Mouse (Mus musculus): ENCODE data around the gene Dyrk1a. TPM values are rescaled to one million over a fixed set of nuclear protein-coding genes. Genes with fewer than 3 reads are reported as not detected.

The Dyrk1a gene
- polyA plus RNA-seq, 1 experiment from 2014 or later: 8.3 TPM

DNA sequence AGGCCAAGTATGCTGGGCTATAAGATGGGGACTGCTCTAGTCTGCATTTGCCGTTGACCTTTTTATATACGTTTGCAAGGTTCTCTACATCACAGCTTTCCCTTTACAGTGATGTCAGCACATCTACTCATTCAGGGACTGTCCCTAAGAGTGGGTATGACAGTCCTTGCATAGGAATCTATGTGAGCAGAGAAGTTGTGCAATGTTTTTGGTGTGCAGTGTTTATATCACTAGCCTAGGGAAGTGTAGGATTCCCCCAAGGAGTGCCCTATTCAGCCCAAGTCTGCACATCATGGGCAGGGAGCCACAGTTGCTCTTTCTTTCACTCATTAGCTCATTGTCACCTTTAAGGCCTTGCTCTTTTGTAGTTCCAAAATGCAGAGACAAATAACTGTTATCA is 78.1 kb downstream of the Dyrk1a start:
- peaks cover 18% of the 10 kb centered on the region for H3K4me1 ChIP-seq (ENCODE audit: insufficient read depth, low read length)
- H3K4me3 ChIP-seq (ENCODE audit: low read length): no peak overlapping the region
- H3K4me2 ChIP-seq (replicated peaks; ENCODE audit: low read depth, low read length): no peak overlapping the region
- WGBS: 85% methylated on average over 2 of the region's 2 CpGs
- H3K9ac ChIP-seq (replicated peaks; ENCODE audit: low read length): no peak overlapping the region
- no peaks in the 10 kb centered on the region for H3K36me3 ChIP-seq (ENCODE audit: insufficient read depth, low read length)
- H3K27me3 ChIP-seq (ENCODE audit: insufficient read depth, low read length): no peaks in the 10 kb centered on the region
- no peak overlapping the region for H3K27ac ChIP-seq (ENCODE audit: low read length)
- ATAC-seq (ENCODE audit: low FRiP score, low TSS enrichment): no peak
- no peaks in the 10 kb centered on the region for H3K9me3 ChIP-seq (ENCODE audit: low read length)

DNA sequence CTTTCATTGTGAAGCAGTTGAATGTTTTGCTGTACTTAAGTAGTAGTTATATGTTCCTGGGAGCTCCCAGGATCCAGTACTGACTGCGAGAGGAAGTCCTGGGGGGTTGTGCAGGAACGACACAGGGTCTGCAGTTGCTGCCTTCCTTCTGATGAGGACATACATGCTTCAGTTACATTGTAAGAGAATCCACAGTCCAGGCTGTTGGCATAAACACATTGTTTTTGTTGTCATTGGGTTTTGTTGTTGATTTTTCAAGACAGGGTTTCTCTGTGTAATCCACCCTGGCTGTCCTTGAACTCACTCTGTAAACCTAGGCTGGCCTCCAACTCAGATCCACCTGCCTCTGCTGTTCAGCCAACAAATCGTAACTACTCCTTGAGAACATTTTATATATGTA is 80.1 kb downstream of the Dyrk1a start:
- Histone ChIP-seq H3K9ac (replicated peaks; ENCODE audit: low read length) (no peak overlapping the region), H3K4me2 (replicated peaks; ENCODE audit: low read depth, low read length) (no peak overlapping the region), H3K4me3 (ENCODE audit: low read length) (no peak overlapping the region), H3K27me3 (ENCODE audit: insufficient read depth, low read length) (no peaks in the 10 kb centered on the region), H3K9me3 (ENCODE audit: low read length) (no peaks in the 10 kb centered on the region), H3K36me3 (ENCODE audit: insufficient read depth, low read length) (no peaks in the 10 kb centered on the region), H3K27ac (ENCODE audit: low read length) (no peak overlapping the region), H3K4me1 (ENCODE audit: insufficient read depth, low read length) (peaks cover 18% of the 10 kb centered on the region)
- 80% methylated on average over 3 of the region's 3 CpGs for WGBS
- ATAC-seq (ENCODE audit: low FRiP score, low TSS enrichment): no peak

GRCm38 (mm10) chr16:94652091-94652713 is 82.4 kb downstream of the Dyrk1a start:
- Histone ChIP-seq H3K27me3 (ENCODE audit: insufficient read depth, low read length) (no peaks in the 10 kb centered on the region), H3K36me3 (ENCODE audit: insufficient read depth, low read length) (no peaks in the 10 kb centered on the region), H3K4me2 (replicated peaks; ENCODE audit: low read depth, low read length) (no peak overlapping the region), H3K9ac (replicated peaks; ENCODE audit: low read length) (no peak overlapping the region), H3K4me1 (ENCODE audit: insufficient read depth, low read length) (peaks cover 20% of the 10 kb centered on the region), H3K4me3 (ENCODE audit: low read length) (no peak overlapping the region), H3K27ac (ENCODE audit: low read length) (no peak overlapping the region), H3K9me3 (ENCODE audit: low read length) (no peaks in the 10 kb centered on the region)
- WGBS: 66% methylated on average over 4 of the region's 4 CpGs
- ATAC-seq (ENCODE audit: low FRiP score, low TSS enrichment): no peak

GRCm38 (mm10) chr16:94655083-94655482 is 85.3 kb downstream of the Dyrk1a start:
- Histone ChIP-seq H3K4me3 (ENCODE audit: low read length) (no peak overlapping the region), H3K27me3 (ENCODE audit: insufficient read depth, low read length) (no peaks in the 10 kb centered on the region), H3K27ac (ENCODE audit: low read length) (no peak overlapping the region), H3K4me1 (ENCODE audit: insufficient read depth, low read length) (peaks cover 13% of the 10 kb centered on the region; the same call in 1 of the 2 replicates), H3K9ac (replicated peaks; ENCODE audit: low read length) (no peak overlapping the region), H3K9me3 (ENCODE audit: low read length) (no peaks in the 10 kb centered on the region), H3K4me2 (replicated peaks; ENCODE audit: low read depth, low read length) (no peak overlapping the region), H3K36me3 (ENCODE audit: insufficient read depth, low read length) (no peaks in the 10 kb centered on the region)
- 54% methylated on average over 6 of the region's 6 CpGs for WGBS
- no peak for ATAC-seq (ENCODE audit: low FRiP score, low TSS enrichment)

DNA sequence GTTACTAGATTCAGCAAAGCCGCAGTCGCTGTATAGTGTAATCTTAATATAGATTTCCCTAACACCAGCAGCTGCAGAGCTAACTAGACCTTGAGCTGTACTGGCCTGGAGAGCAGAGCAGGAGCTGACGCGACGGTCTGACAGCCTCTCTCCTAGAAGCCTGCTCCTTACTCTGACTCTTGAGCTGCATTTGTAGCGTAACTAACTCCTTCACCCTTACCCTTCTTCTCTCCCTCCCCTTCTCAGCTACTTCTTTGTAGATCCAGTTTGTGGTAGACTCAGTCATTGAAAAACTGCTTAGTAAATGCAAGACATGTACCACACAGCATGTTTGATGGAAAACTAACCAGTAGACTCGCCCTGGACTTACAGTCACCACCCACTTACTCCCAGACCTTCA is 87.1 kb downstream of the Dyrk1a start:
- no peak overlapping the region for H3K4me3 ChIP-seq (ENCODE audit: low read length)
- no peak overlapping the region for H3K4me2 ChIP-seq (replicated peaks; ENCODE audit: low read depth, low read length)
- ATAC-seq (ENCODE audit: low FRiP score, low TSS enrichment): no peak

GRCm38 (mm10) chr16:94659394-94659793 is 89.6 kb downstream of the Dyrk1a start:
- Histone ChIP-seq H3K4me2 (replicated peaks; ENCODE audit: low read depth, low read length) (no peak overlapping the region), H3K9me3 (ENCODE audit: low read length) (no peaks in the 10 kb centered on the region), H3K27me3 (ENCODE audit: insufficient read depth, low read length) (no peaks in the 10 kb centered on the region), H3K9ac (replicated peaks; ENCODE audit: low read length) (no peak overlapping the region), H3K27ac (ENCODE audit: low read length) (no peak overlapping the region), H3K4me1 (ENCODE audit: insufficient read depth, low read length) (peaks cover 8% of the 10 kb centered on the region; the same call in 1 of the 2 replicates), H3K4me3 (ENCODE audit: low read length) (no peak overlapping the region), H3K36me3 (ENCODE audit: insufficient read depth, low read length) (peaks cover 5% of the 10 kb centered on the region)
- ATAC-seq (ENCODE audit: low FRiP score, low TSS enrichment): no peak
- WGBS: 88% methylated on average over 7 of the region's 7 CpGs

More for the DNA sequence above, 87.1 kb downstream of the Dyrk1a start:
- no peaks in the 10 kb centered on the region for H3K9me3 ChIP-seq (ENCODE audit: low read length)
- no peaks in the 10 kb centered on the region for H3K27me3 ChIP-seq (ENCODE audit: insufficient read depth, low read length)
- peaks cover 4% of the 10 kb centered on the region for H3K36me3 ChIP-seq (ENCODE audit: insufficient read depth, low read length)
- peaks cover 10% of the 10 kb centered on the region; the same call in 1 of the 2 replicates for H3K4me1 ChIP-seq (ENCODE audit: insufficient read depth, low read length)
- no peak overlapping the region for H3K9ac ChIP-seq (replicated peaks; ENCODE audit: low read length)
- no peak overlapping the region for H3K27ac ChIP-seq (ENCODE audit: low read length)
- 80% methylated on average over 7 of the region's 7 CpGs for WGBS

DNA sequence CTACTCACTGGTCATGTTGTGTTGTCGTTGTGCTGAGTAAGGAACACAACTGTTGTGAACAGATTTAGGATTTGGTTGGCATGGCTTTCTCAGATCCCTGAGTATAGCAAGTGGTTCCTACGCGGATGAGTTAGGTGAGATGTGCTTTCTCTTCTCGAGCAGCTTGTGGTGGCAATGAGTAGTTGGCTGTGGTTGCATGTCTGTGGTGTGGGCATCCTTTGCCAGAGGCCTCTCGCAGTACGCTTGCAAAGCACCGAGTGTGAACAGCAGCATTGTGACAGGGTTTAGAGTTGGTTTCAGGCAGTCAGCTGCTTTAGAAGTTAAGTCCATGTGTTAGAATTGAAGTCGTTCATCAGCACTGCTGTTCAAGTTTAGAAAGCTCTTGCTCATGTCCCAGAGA is 90.4 kb downstream of the Dyrk1a start:
- 95% methylated on average over 8 of the region's 8 CpGs for WGBS
- no peak for ATAC-seq (ENCODE audit: low FRiP score, low TSS enrichment)
- H3K9me3 ChIP-seq (ENCODE audit: low read length): no peaks in the 10 kb centered on the region
- H3K4me1 ChIP-seq (ENCODE audit: insufficient read depth, low read length): peaks cover 8% of the 10 kb centered on the region; the same call in 1 of the 2 replicates
- peaks cover 10% of the 10 kb centered on the region for H3K36me3 ChIP-seq (ENCODE audit: insufficient read depth, low read length)
- H3K4me2 ChIP-seq (replicated peaks; ENCODE audit: low read depth, low read length): no peak overlapping the region
- H3K27ac ChIP-seq (ENCODE audit: low read length): no peak overlapping the region
- H3K27me3 ChIP-seq (ENCODE audit: insufficient read depth, low read length): no peaks in the 10 kb centered on the region
- no peak overlapping the region for H3K4me3 ChIP-seq (ENCODE audit: low read length)
- no peak overlapping the region for H3K9ac ChIP-seq (replicated peaks; ENCODE audit: low read length)

DNA sequence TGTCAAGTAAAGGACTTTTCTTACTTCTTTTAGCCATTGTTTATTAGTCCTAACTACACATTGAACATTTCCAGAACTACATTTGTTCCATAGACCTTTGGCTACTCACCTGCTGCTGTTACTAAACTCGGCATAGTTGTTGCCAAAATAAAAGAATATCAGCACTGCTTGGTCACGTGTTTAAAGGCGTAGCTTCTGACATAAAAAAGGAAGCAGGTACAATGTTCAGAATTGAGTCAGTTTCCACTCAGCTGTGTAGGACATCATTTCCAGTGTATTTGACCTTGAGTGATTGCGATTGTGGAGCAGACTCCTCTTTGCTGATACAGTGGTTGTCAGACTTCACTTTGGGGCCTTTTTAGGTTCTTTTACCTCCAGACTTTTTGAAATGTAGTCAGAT is 97.7 kb downstream of the Dyrk1a start:
- no peak overlapping the region for H3K9ac ChIP-seq (replicated peaks; ENCODE audit: low read length)
- H3K36me3 ChIP-seq (ENCODE audit: insufficient read depth, low read length): peaks cover 37% of the 10 kb centered on the region
- no peaks in the 10 kb centered on the region for H3K27me3 ChIP-seq (ENCODE audit: insufficient read depth, low read length)
- no peaks in the 10 kb centered on the region for H3K9me3 ChIP-seq (ENCODE audit: low read length)
- H3K4me2 ChIP-seq (replicated peaks; ENCODE audit: low read depth, low read length): no peak overlapping the region
- no peak for ATAC-seq (ENCODE audit: low FRiP score, low TSS enrichment)
- WGBS: 88% methylated on average over 4 of the region's 4 CpGs
- no peaks in the 10 kb centered on the region for H3K4me1 ChIP-seq (ENCODE audit: insufficient read depth, low read length)
- no peak overlapping the region for H3K4me3 ChIP-seq (ENCODE audit: low read length)
- H3K27ac ChIP-seq (ENCODE audit: low read length): no peak overlapping the region

- H3K4me3 ChIP-seq (ENCODE audit: low read length): no peak overlapping the region
- H3K27me3 ChIP-seq (ENCODE audit: insufficient read depth, low read length): no peaks in the 10 kb centered on the region
- no peak overlapping the region for H3K4me2 ChIP-seq (replicated peaks; ENCODE audit: low read depth, low read length)
- no peak overlapping the region for H3K27ac ChIP-seq (ENCODE audit: low read length)
- no peaks in the 10 kb centered on the region for H3K4me1 ChIP-seq (ENCODE audit: insufficient read depth, low read length)
- H3K36me3 ChIP-seq (ENCODE audit: insufficient read depth, low read length): peaks cover 41% of the 10 kb centered on the region
- no peak overlapping the region for H3K9ac ChIP-seq (replicated peaks; ENCODE audit: low read length)
- H3K9me3 ChIP-seq (ENCODE audit: low read length): no peaks in the 10 kb centered on the region
- no peak for ATAC-seq (ENCODE audit: low FRiP score, low TSS enrichment)
- 77% methylated on average over 9 of the region's 9 CpGs for WGBS
Measured at GRCm38 (mm10) chr16:94671313-94671712, 101.5 kb downstream of the Dyrk1a start.

GRCm38 (mm10) chr16:94680924-94681323 is 111.1 kb downstream of the Dyrk1a start:
- ATAC-seq (ENCODE audit: low FRiP score, low TSS enrichment): no peak
- Histone ChIP-seq H3K4me2 (replicated peaks; ENCODE audit: low read depth, low read length) (no peak overlapping the region), H3K36me3 (ENCODE audit: insufficient read depth, low read length) (peaks cover 31% of the 10 kb centered on the region), H3K27ac (ENCODE audit: low read length) (0 out of 2 replicates have a peak overlapping the region, but pooled peaks have one; percentile 33), H3K27me3 (ENCODE audit: insufficient read depth, low read length) (no peaks in the 10 kb centered on the region), H3K4me1 (ENCODE audit: insufficient read depth, low read length) (peaks cover 10% of the 10 kb centered on the region), H3K9me3 (ENCODE audit: low read length) (no peaks in the 10 kb centered on the region), H3K4me3 (ENCODE audit: low read length) (no peak overlapping the region), H3K9ac (replicated peaks; ENCODE audit: low read length) (no peak overlapping the region)
- WGBS: 48% methylated on average over 4 of the region's 4 CpGs
